In the genomic region with DNA sequence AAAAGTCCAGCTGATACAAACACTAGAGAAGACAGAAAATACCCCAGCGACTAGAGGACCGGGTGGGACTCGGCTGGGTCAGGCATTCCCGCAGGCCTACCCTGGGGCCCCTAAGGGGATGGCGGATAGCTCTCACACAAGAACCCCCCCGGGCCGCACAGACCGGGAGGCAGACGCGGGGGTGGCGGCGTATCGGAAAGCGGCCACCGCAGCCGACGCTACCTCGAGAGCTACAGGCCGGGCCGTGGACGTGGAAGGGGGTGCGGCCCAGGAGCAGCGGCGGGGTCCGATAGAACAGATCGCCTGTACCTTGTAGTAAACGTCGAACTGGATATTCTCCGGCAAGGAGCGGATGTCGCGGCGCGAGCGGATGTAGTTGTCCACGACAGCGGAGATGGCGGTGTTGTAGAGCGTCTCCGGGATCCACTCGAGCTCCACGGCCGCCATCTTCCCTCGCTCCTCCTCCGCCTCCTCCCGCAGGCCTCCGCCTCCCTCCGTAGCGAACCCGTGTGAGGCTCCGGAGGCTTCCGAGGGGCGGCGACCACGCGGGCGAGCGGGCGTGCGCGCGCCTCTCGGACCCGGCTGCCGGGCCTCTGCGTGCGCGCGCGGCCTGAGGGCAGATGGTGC, we compare ENCODE assay signal across 8 mouse cellular contexts. TPM values are rescaled to one million over a fixed set of nuclear protein-coding genes. Genes with fewer than 3 reads are reported as not detected.
DNase-seq lines count a peak whose midpoint lies in the region; ATAC-seq and TF ChIP-seq lines count a peak whose summit lies in the region.

No protein-coding gene starts in this region.

- under 1% methylated on average over 62 of the region's 70 CpGs for WGBS in forebrain, postnatal 0 days
- WGBS in lung, embryonic 15.5 days, result under 1% methylated on average over 69 of the region's 70 CpGs

- peak; percentile 90 for DNase-seq in MEL (ENCODE audit: low read depth, low spot score)
- DNase-seq in cerebellum, adult 11-12 months, result peak; percentile 84
- DNase-seq in forebrain, postnatal 0 days, result peak; percentile 91
- DNase-seq in heart, postnatal 4 days, result peak; percentile 85
- peak; percentile 58 for DNase-seq in layer of hippocampus, adult 9-10 months (ENCODE audit: low spot score)
- DNase-seq in ovary, postnatal 10 days (ENCODE audit: low spot score), result peak; percentile 75
- DNase-seq in thymus, postnatal 0 days (ENCODE audit: low spot score), result peak; percentile 91

- no peak for TF ChIP-seq EP300 in MEL (IDR thresholded peaks at IDR 0.05; ENCODE audit: low read depth in 1 of 2, low read length in 2 of 2)

- no peak for TF ChIP-seq RAD21 in MEL (IDR thresholded peaks at IDR 0.05; ENCODE audit: low read depth, low read length)

- H3K4me2 ChIP-seq in forebrain, postnatal 0 days (ENCODE audit: low read depth), result peak overlapping the region; percentile 66
- H3K4me2 ChIP-seq in lung, embryonic 15.5 days, result peak overlapping the region; percentile 64

- peaks cover 3 to 5% of the 10 kb centered on the region in 2 experiments; a peak in 3 of 4 replicates for H3K4me1 ChIP-seq in MEL (ENCODE audit: control insufficient read depth in 1 of 2, insufficient read depth in 2 of 2, low read length in 2 of 2)
- H3K4me1 ChIP-seq in forebrain, postnatal 0 days (ENCODE audit: insufficient read depth), result peaks cover 10% of the 10 kb centered on the region; the same call in 1 of the 2 replicates
- peaks cover 11% of the 10 kb centered on the region for H3K4me1 ChIP-seq in lung, embryonic 15.5 days

- TF ChIP-seq CTCF in MEL (IDR thresholded peaks at IDR 0.05 in 2 of 3, conservative IDR thresholded peaks at IDR 0.05 in 1 of 3; ENCODE audit: control insufficient read depth in 1 of 3, insufficient read depth in 1 of 3, low read depth in 2 of 3, low read length in 3 of 3, poor library complexity in 1 of 3, severe bottlenecking in 1 of 3), result no peak
- no peak for TF ChIP-seq CTCF in forebrain, postnatal 0 days (IDR thresholded peaks at IDR 0.05; ENCODE audit: low read depth)

- no peaks in the 10 kb centered on the region for H3K9me3 ChIP-seq in MEL (replicated peaks; ENCODE audit: insufficient read depth, low read length)
- no peaks in the 10 kb centered on the region for H3K9me3 ChIP-seq in forebrain, postnatal 0 days (ENCODE audit: low read length)
- H3K9me3 ChIP-seq in lung, embryonic 15.5 days, result no peaks in the 10 kb centered on the region

- H3K27ac ChIP-seq in MEL (ENCODE audit: control insufficient read depth, low read depth, low read length), result peak overlapping the region; percentile 85
- H3K27ac ChIP-seq in forebrain, postnatal 0 days (ENCODE audit: low read depth, low read length), result peak overlapping the region; percentile 99
- peak overlapping the region; percentile 99 for H3K27ac ChIP-seq in lung, embryonic 15.5 days

- no peaks in the 10 kb centered on the region for H3K27me3 ChIP-seq in MEL (ENCODE audit: control insufficient read depth in 1 of 2, insufficient read depth in 2 of 2, low read length in 2 of 2)
- no peaks in the 10 kb centered on the region for H3K27me3 ChIP-seq in forebrain, postnatal 0 days (ENCODE audit: insufficient read depth, low read length)
- H3K27me3 ChIP-seq in lung, embryonic 15.5 days, result no peaks in the 10 kb centered on the region

- ATAC-seq in forebrain, postnatal 0 days, result peak; percentile 97
- ATAC-seq in lung, embryonic 15.5 days (ENCODE audit: borderline replicate concordance, extremely low read depth, low FRiP score, low TSS enrichment), result peak; percentile 92

- no peak for TF ChIP-seq POLR2A in MEL (IDR thresholded peaks at IDR 0.05; ENCODE audit: control insufficient read depth in 1 of 2, insufficient read depth in 1 of 2, low read depth in 1 of 2, low read length in 2 of 2, poor library complexity in 1 of 2)

- H3K36me3 ChIP-seq in MEL (ENCODE audit: control insufficient read depth in 1 of 2, insufficient read depth in 2 of 2, low read length in 2 of 2), result peaks cover 4 to 15% of the 10 kb centered on the region in 2 experiments
- no peaks in the 10 kb centered on the region for H3K36me3 ChIP-seq in forebrain, postnatal 0 days (ENCODE audit: insufficient read depth)
- no peaks in the 10 kb centered on the region for H3K36me3 ChIP-seq in lung, embryonic 15.5 days

- H3K4me3 ChIP-seq in MEL (ENCODE audit: control insufficient read depth in 1 of 2, insufficient read depth in 1 of 2, low read depth in 2 of 2, low read length in 2 of 2), result peak overlapping the region; percentile 75 to 78
- peak overlapping the region; percentile 96 for H3K4me3 ChIP-seq in forebrain, postnatal 0 days (ENCODE audit: low read depth, low read length)
- H3K4me3 ChIP-seq in lung, embryonic 15.5 days, result peak overlapping the region; percentile 89

- H3K79me2 ChIP-seq in MEL (ENCODE audit: control insufficient read depth, insufficient read depth, low read length, poor library complexity), result peaks cover 51% of the 10 kb centered on the region

- peak overlapping the region; percentile 88 for H3K9ac ChIP-seq in MEL (ENCODE audit: control insufficient read depth, low read depth, low read length, poor library complexity, severe bottlenecking)
- peak overlapping the region; percentile 88 for H3K9ac ChIP-seq in forebrain, postnatal 0 days
- H3K9ac ChIP-seq in lung, embryonic 15.5 days, result peak overlapping the region; percentile 93

TF ChIP-seq in MEL, 35 proteins besides CTCF, POLR2A, EP300 and RAD21:
- TF ChIP-seq UBTF (IDR thresholded peaks at IDR 0.05; ENCODE audit: borderline replicate concordance, insufficient read depth, low read depth, low read length) (peak; percentile 49; the same call in 1 of the 2 replicates), GABPA (IDR thresholded peaks at IDR 0.05; ENCODE audit: low read depth, low read length) (no peak), USF2 (IDR thresholded peaks at IDR 0.05; ENCODE audit: borderline replicate concordance in 1 of 2, insufficient read depth in 1 of 2, low read depth in 1 of 2, low read length in 2 of 2) (no peak), ZC3H11A (IDR thresholded peaks at IDR 0.05; ENCODE audit: low read depth, low read length) (0 out of 2 replicates have a peak, but pooled peaks have one; percentile 0), TBP (IDR thresholded peaks at IDR 0.05; ENCODE audit: low read depth, low read length) (no peak), MAX (IDR thresholded peaks at IDR 0.05; ENCODE audit: low read length) (no peak), TAL1 (IDR thresholded peaks at IDR 0.05; ENCODE audit: low read length) (no peak), USF1 (IDR thresholded peaks at IDR 0.05; ENCODE audit: low read depth, low read length) (no peak), MXI1 (IDR thresholded peaks at IDR 0.05; ENCODE audit: low read depth, low read length) (no peak; the same call in 1 of the 2 replicates), NRF1 (IDR thresholded peaks at IDR 0.05; ENCODE audit: insufficient read depth, low read depth, low read length, poor library complexity, severe bottlenecking) (0 out of 2 replicates have a peak, but pooled peaks have one; percentile 40)

RNA-seq across cellular contexts. Expression of a gene that starts 0.5 kb away (rescaled TPM):
- total RNA-seq in MEL (2012; rRNA removed), result 34.4 and 38.2 TPM in 2 replicates
- polyA plus RNA-seq in MEL (2012; ENCODE audit: insufficient read depth in 1 of 2, insufficient read length in 2 of 2, low read depth in 1 of 2, low replicate concordance in 2 of 2, missing spikeins in 1 of 2), result 100 to 1,000 TPM in 1 of 2 experiments, 10 to 100 TPM in 1; 25.5 to 157 TPM
- 50.2 and 67.8 TPM in 2 replicates for total RNA-seq in forebrain, postnatal 0 days (2014; rRNA removed)
- polyA plus RNA-seq in forebrain, postnatal 0 days (2015; fragmentation: Nextera tagmentation; extraction: Ambion mirVana), result 26.8 and 41.9 TPM in 2 replicates
- total RNA-seq in heart, postnatal 4 days (2021), result 10 to 100 TPM; 39.2 to 40.0 TPM
- polyA plus RNA-seq in lung, embryonic 15.5 days (2015; fragmentation: Nextera tagmentation; extraction: Ambion mirVana), result 41.6 and 43.3 TPM in 2 replicates
- polyA plus RNA-seq in thymus, postnatal 0 days (2015; fragmentation: Nextera tagmentation; extraction: Ambion mirVana), result 27.7 and 33.3 TPM in 2 replicates

Comparison
In these comparisons a context has a peak if more than half of its experiments do, and no peak if none do; other contexts are left out.
1. Peak in every context shown above with its lines: DNase-seq, ATAC-seq, H3K4me3 ChIP-seq and H3K27ac ChIP-seq.